Mouse (Mus musculus) CH12.LX (cell line): Measurements from ENCODE around the gene Epha6.

Source experiments
- CHD1 ChIP-seq: IDR thresholded peaks from 2 replicates; pipeline ENCODE4 v1.6.1; 2012; ENCODE audit warnings: low read depth, low read length, improper control_type of control experiment, inconsistent platforms
- CTCF ChIP-seq, 2 experiments: IDR thresholded peaks in 1 of 2; conservative IDR thresholded peaks in 1 of 2; 2 replicates each; pipeline ENCODE4 v1.5.1; 2011 to 2012; ENCODE audit warnings: low read depth in 2 of 2, low read length in 2 of 2, improper control_type of control experiment in 1 of 2, inconsistent platforms in 1 of 2, mild to moderate bottlenecking in 1 of 2, moderate library complexity in 1 of 2
- EP300 ChIP-seq: IDR thresholded peaks from 2 replicates; pipeline ENCODE4 v1.6.1; 2011; ENCODE audit warnings: low read length, improper control_type of control experiment
- JUND ChIP-seq: conservative IDR thresholded peaks from 2 replicates; pipeline ENCODE4 v1.6.1; 2011; ENCODE audit warnings: low read depth, low read length, improper control_type of control experiment
- MXI1 ChIP-seq: IDR thresholded peaks from 2 replicates; pipeline ENCODE4 v1.6.1; 2011; ENCODE audit warnings: mild to moderate bottlenecking, low read depth, low read length, improper control_type of control experiment
- POLR2A ChIP-seq: IDR thresholded peaks from 2 replicates; pipeline ENCODE4 v1.6.1; 2011; ENCODE audit warnings: low read depth, mild to moderate bottlenecking, improper control_type of control experiment, low read length
- POLR2AphosphoS2 ChIP-seq: IDR thresholded peaks from 2 replicates; pipeline ENCODE4 v1.6.1; 2011; ENCODE audit warnings: low read depth, low read length, improper control_type of control experiment
- TCF12 ChIP-seq: IDR thresholded peaks from 2 replicates; pipeline ENCODE4 v1.6.1; 2014; ENCODE audit warnings: low read depth, mild to moderate bottlenecking, inconsistent platforms, low read length, improper control_type of control experiment
- USF1 ChIP-seq: IDR thresholded peaks from 2 replicates; pipeline ENCODE4 v1.6.1; 2014; ENCODE audit warnings: low read depth, mild to moderate bottlenecking, inconsistent platforms, low read length, improper control_type of control experiment
- ZC3H11A ChIP-seq: IDR thresholded peaks from 2 replicates; pipeline ENCODE4 v1.6.1; 2012; ENCODE audit warnings: low read depth, mild to moderate bottlenecking, inconsistent platforms, low read length, improper control_type of control experiment
- ZNF384 ChIP-seq: IDR thresholded peaks from 2 replicates; pipeline ENCODE4 v1.6.1; 2012; ENCODE audit warnings: low read depth, low read length, improper control_type of control experiment, inconsistent platforms

- TF ChIP-seq POLR2A, result no peak
- no peak for TF ChIP-seq CTCF (conservative IDR thresholded peaks at IDR 0.05 in 1 of 2, IDR thresholded peaks at IDR 0.05 in 1 of 2; ENCODE audit: low read depth in 2 of 2, low read length in 2 of 2)
- no peak for TF ChIP-seq POLR2AphosphoS2
- no peak for TF ChIP-seq JUND
- TF ChIP-seq ZNF384, result no peak
- no peak for TF ChIP-seq USF1
- no peak for TF ChIP-seq ZC3H11A
- TF ChIP-seq MXI1, result no peak
- no peak for TF ChIP-seq EP300
- no peak for TF ChIP-seq CHD1
- TF ChIP-seq TCF12, result no peak
Observed at GRCm38 (mm10) chr16:59610750-59611149, 994.6 kb downstream of the Epha6 start.
